Mouse (Mus musculus) retina, postnatal 1 day (tissue): Measurements from ENCODE around the gene Pdk1.

Source experiments
- DNase-seq: peaks from one replicate; pipeline ENCODE4 v3.0.0-alpha.2; 2012

Gene Pdk1

GRCm38 (mm10) chr2:71941005-71941720 lies 68.1 kb downstream of the Pdk1 start:
- DNase-seq: no peak

GRCm38 (mm10) chr2:71941721-71942087 lies 68.7 kb downstream of the Pdk1 start:
- no peak for DNase-seq

DNA sequence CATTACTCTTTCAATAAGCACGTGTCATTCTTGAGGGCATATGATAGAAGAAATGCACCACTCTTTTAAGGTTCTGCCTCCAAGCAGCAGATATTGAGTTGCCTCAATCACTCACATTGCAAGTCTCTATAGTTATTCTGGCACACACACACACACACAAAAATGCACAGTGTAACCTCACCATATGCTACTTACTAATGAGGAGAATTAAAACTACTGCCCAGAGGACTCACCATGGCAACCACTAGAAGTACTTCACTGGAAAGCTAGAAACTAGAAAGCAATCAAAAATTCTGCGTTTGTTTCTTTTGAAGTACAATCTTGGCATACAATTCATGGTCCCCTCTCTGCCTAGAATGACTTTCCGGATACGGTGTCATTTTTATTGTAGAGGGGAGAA lies 78.2 kb downstream of the Pdk1 start:
- no peak for DNase-seq
